Mouse (Mus musculus) hindbrain, embryonic 14.5 days (tissue): ENCODE results near the gene Psen2. TPM values are rescaled to one million over a fixed set of nuclear protein-coding genes. Genes with fewer than 3 reads are reported as not detected.

ENCODE experiments used
- ATAC-seq: fragments of 200-750 bp; cut with Nextera tagmentation; 2 replicates; pipeline ENCODE4 v1.8.0; 2017; ENCODE audit warnings: moderate number of reproducible peaks, mild to moderate bottlenecking, moderate TSS enrichment, moderate library complexity; ENCODE audit not compliant: low FRiP score
- DNase-seq: peaks from one replicate; pipeline ENCODE4 v3.0.0-alpha.2; 2015; ENCODE audit warnings: low spot score
- H3K27ac ChIP-seq: fragments of 300-500 bp; sonication (generic); 2 replicates; pipeline ENCODE4 v1.5.1; 2014; ENCODE audit warnings: mild to moderate bottlenecking, moderate library complexity
- H3K27me3 ChIP-seq: fragments of 300-500 bp; sonication (generic); 2 replicates; pipeline ENCODE4 v1.6.1; 2014; ENCODE audit warnings: mild to moderate bottlenecking, low read length, mixed read lengths; ENCODE audit not compliant: control insufficient read depth, insufficient read depth
- H3K36me3 ChIP-seq: fragments of 300-500 bp; sonication (generic); replicated peaks from 2 replicates; pipeline ENCODE4 v1.6.1; 2014; ENCODE audit not compliant: control insufficient read depth, insufficient read depth
- H3K4me1 ChIP-seq: fragments of 300-500 bp; sonication (generic); replicated peaks from 2 replicates; pipeline ENCODE4 v1.6.1; 2014; ENCODE audit warnings: antibody characterized with exemption, low read length, mixed read lengths; ENCODE audit not compliant: control insufficient read depth, insufficient read depth
- H3K4me2 ChIP-seq: fragments of 300-500 bp; sonication (generic); replicated peaks from 2 replicates; pipeline ENCODE4 v1.6.1; 2014; ENCODE audit warnings: mild to moderate bottlenecking, moderate library complexity
- H3K4me3 ChIP-seq: fragments of 300-500 bp; sonication (generic); replicated peaks from 2 replicates; pipeline ENCODE4 v1.5.1; 2014; ENCODE audit warnings: mild to moderate bottlenecking, low read length
- H3K9ac ChIP-seq: fragments of 300-500 bp; sonication (generic); 2 replicates; pipeline ENCODE4 v1.6.1; 2014
- H3K9me3 ChIP-seq: fragments of 300-500 bp; sonication (generic); 2 replicates; pipeline ENCODE4 v1.6.1; 2016; ENCODE audit warnings: low read length; ENCODE audit not compliant: control insufficient read depth
- WGBS: fragments of 180-500 bp; shearing (Covaris S2); extraction: QIAGEN DNeasy Blood & Tissue Kit; methylation state at CpG from one replicate; pipeline ENCODE4 v1.1.7; 2014; 5-methylcytosine and 5-hydroxymethylcytosine counted together
- polyA plus RNA-seq: library from polyadenylated mRNA; unstranded; fragments of >200 nt; fragmentation: Nextera tagmentation; extraction: Ambion mirVana; gene quantifications from 2 replicates; pipeline ENCODE4 v1.2.1, GENCODE M21; 2014

The Psen2 gene
- polyA plus RNA-seq, 1 experiment from 2014 or later: 16.5 TPM

- 69% methylated on average over 3 of the region's 3 CpGs for WGBS
- no peak for ATAC-seq
- Histone ChIP-seq H3K9ac (no peak overlapping the region), H3K27ac (no peak overlapping the region), H3K27me3 (no peaks in the 10 kb centered on the region), H3K4me3 (no peak overlapping the region), H3K9me3 (no peaks in the 10 kb centered on the region), H3K4me2 (no peak overlapping the region), H3K36me3 (peaks cover 4% of the 10 kb centered on the region), H3K4me1 (no peaks in the 10 kb centered on the region)
- DNase-seq: no peak
Observed at GRCm38 (mm10) chr1:180231729-180232128, 31.5 kb downstream of the Psen2 start.

- Histone ChIP-seq H3K4me2 (no peak overlapping the region), H3K27ac (no peak overlapping the region), H3K9me3 (no peaks in the 10 kb centered on the region), H3K9ac (no peak overlapping the region), H3K36me3 (peaks cover 4% of the 10 kb centered on the region), H3K27me3 (no peaks in the 10 kb centered on the region), H3K4me3 (no peak overlapping the region), H3K4me1 (peaks cover 9% of the 10 kb centered on the region)
- 30% methylated on average over 2 of the region's 2 CpGs for WGBS
- ATAC-seq: no peak
- no peak for DNase-seq
Observed at GRCm38 (mm10) chr1:180230580-180230979, 32.7 kb downstream of the Psen2 start.

- Histone ChIP-seq H3K4me3 (no peak overlapping the region), H3K27ac (no peak overlapping the region), H3K4me1 (peaks cover 14% of the 10 kb centered on the region), H3K9me3 (no peaks in the 10 kb centered on the region), H3K36me3 (peaks cover 4% of the 10 kb centered on the region), H3K4me2 (no peak overlapping the region), H3K9ac (no peak overlapping the region), H3K27me3 (no peaks in the 10 kb centered on the region)
- no peak for DNase-seq
- 89% methylated on average over 7 of the region's 7 CpGs for WGBS
- ATAC-seq: no peak
Observed at GRCm38 (mm10) chr1:180229906-180230305, 33.3 kb downstream of the Psen2 start.

DNA sequence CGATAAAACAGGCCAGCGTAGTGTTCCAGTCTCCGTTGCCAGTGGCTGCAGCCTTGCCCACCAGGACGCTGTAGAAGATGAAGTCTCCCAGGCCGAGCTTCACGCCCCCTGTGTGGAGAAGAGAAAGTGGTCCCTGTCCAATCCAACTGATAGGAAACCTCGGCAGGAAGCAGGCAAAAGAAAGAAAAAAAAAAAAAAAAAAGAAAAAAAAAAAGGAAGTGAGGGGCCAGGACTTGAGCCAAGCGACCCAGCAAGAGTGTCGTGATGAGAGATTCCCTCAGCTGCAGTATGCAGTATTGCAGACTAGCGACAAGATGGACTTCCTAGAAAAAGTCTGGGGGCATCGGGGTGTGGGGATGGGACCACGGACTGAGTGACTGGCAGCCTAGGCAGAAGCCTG is 34.4 kb downstream of the Psen2 start:
- Histone ChIP-seq H3K27me3 (no peaks in the 10 kb centered on the region), H3K9me3 (no peaks in the 10 kb centered on the region), H3K4me1 (peaks cover 14% of the 10 kb centered on the region), H3K9ac (no peak overlapping the region), H3K36me3 (peaks cover 4% of the 10 kb centered on the region), H3K4me2 (no peak overlapping the region), H3K27ac (no peak overlapping the region), H3K4me3 (no peak overlapping the region)
- no peak for ATAC-seq
- DNase-seq: no peak
- WGBS: 84% methylated on average over 12 of the region's 12 CpGs

DNA sequence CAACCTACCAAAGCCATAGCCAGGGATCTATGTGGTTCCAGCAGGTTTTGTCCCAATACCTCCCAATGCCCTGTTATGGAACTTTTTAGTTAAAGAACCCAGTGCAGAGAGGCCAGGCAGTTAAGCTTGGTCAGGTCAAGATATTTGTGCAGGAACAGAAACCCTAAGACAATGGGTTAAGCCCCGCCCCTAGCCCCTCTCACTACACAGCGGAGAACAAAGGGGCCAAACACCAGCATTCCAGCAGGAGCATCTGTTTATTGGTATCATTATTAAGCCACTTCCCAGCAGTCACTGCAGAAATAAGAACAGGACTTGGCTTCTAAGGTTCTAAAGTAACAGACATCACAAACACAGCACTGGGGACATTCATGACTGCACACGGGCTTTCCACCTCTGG is 36.5 kb downstream of the Psen2 start:
- Histone ChIP-seq H3K27me3 (no peaks in the 10 kb centered on the region), H3K4me3 (no peak overlapping the region; the same call in 1 of the 2 replicates), H3K4me1 (peaks cover 14% of the 10 kb centered on the region), H3K27ac (peak overlapping the region; percentile 47), H3K9me3 (no peaks in the 10 kb centered on the region), H3K9ac (no peak overlapping the region), H3K36me3 (peaks cover 4% of the 10 kb centered on the region), H3K4me2 (peak overlapping the region; percentile 72)
- DNase-seq (no peak), ATAC-seq (no peak)
- WGBS: 74% methylated on average over 3 of the region's 3 CpGs

- Histone ChIP-seq H3K4me3 (peak overlapping the region; percentile 30), H3K9ac (peak overlapping the region; percentile 41), H3K4me2 (peak overlapping the region; percentile 72), H3K27me3 (no peaks in the 10 kb centered on the region), H3K27ac (peak overlapping the region; percentile 47), H3K9me3 (no peaks in the 10 kb centered on the region), H3K36me3 (peaks cover 4% of the 10 kb centered on the region), H3K4me1 (peaks cover 14% of the 10 kb centered on the region)
- DNase-seq (no peak), ATAC-seq (peak; percentile 70)
- WGBS: 12% methylated on average over 12 of the region's 12 CpGs
Observed at GRCm38 (mm10) chr1:180226221-180226713, 37.0 kb downstream of the Psen2 start.

- Histone ChIP-seq H3K4me3 (peak overlapping the region; percentile 30), H3K4me1 (peaks cover 14% of the 10 kb centered on the region), H3K27ac (peak overlapping the region; percentile 47), H3K36me3 (peaks cover 4% of the 10 kb centered on the region), H3K9me3 (no peaks in the 10 kb centered on the region), H3K27me3 (no peaks in the 10 kb centered on the region), H3K4me2 (peak overlapping the region; percentile 72), H3K9ac (peak overlapping the region; percentile 41)
- ATAC-seq: peak; percentile 83
- DNase-seq: peak; percentile 68
- 16% methylated on average over 21 of the region's 21 CpGs for WGBS
Observed at GRCm38 (mm10) chr1:180225500-180226220, 37.6 kb downstream of the Psen2 start.

- DNase-seq (no peak), ATAC-seq (no peak)
- H3K9ac ChIP-seq: no peak overlapping the region
- H3K9me3 ChIP-seq: no peaks in the 10 kb centered on the region
- no peaks in the 10 kb centered on the region for H3K36me3 ChIP-seq
- 93% methylated on average over 1 of the region's 1 CpGs for WGBS
- peaks cover 14% of the 10 kb centered on the region for H3K4me1 ChIP-seq
- no peaks in the 10 kb centered on the region for H3K27me3 ChIP-seq
- no peak overlapping the region for H3K27ac ChIP-seq
- no peak overlapping the region for H3K4me2 ChIP-seq
- H3K4me3 ChIP-seq: no peak overlapping the region
Observed at GRCm38 (mm10) chr1:180222007-180222406, 41.2 kb downstream of the Psen2 start.

GRCm38 (mm10) chr1:180220791-180221542 is 42.3 kb downstream of the Psen2 start:
- Histone ChIP-seq H3K4me1 (peaks cover 8% of the 10 kb centered on the region; the same call in 1 of the 2 replicates), H3K27ac (no peak overlapping the region), H3K27me3 (no peaks in the 10 kb centered on the region), H3K9me3 (no peaks in the 10 kb centered on the region), H3K4me3 (no peak overlapping the region), H3K36me3 (no peaks in the 10 kb centered on the region), H3K4me2 (no peak overlapping the region), H3K9ac (no peak overlapping the region)
- DNase-seq (no peak), ATAC-seq (no peak)
- 89% methylated on average over 19 of the region's 19 CpGs for WGBS
